In the genomic region with DNA sequence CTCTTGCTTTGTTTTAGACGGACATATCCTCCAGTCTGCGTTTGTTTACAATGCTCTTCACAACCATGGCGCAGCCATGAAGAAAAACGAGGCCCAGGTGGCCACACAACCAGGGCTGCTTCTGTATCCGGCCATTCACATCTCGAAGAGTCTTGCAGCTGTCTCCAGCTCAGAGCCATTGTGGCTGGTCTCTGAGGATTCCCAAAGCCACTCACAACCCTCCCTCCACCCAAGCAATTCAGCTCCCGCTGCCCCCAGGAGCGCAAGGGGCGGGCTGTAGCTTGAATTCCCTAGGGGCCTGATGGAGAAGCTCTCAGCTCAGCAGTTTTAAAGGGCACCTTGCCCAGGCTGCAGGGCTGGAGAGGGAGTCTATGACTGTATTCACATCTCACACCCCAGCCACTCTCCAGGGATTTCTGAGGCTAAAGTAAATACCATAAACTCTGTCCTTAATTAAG, we compare ENCODE assay signal across 8 mouse cellular contexts. TPM values are rescaled to one million over a fixed set of nuclear protein-coding genes. Genes with fewer than 3 reads are reported as not detected.
DNase-seq lines count a peak whose midpoint lies in the region; ATAC-seq and TF ChIP-seq lines count a peak whose summit lies in the region.

No protein-coding gene starts in this region.

- no peak overlapping the region; the same call in 1 of the 2 replicates for H3K27ac ChIP-seq in forebrain, embryonic 14.5 days (ENCODE audit: low read depth, low read length)
- 0 out of 2 replicates have a peak overlapping the region, but pooled peaks have one; percentile 0 for H3K27ac ChIP-seq in heart, embryonic 15.5 days
- peak overlapping the region; percentile 42; the same call in 1 of the 2 replicates for H3K27ac ChIP-seq in kidney, postnatal 0 days
- peak overlapping the region; percentile 78 for H3K27ac ChIP-seq in limb, embryonic 14.5 days (replicated peaks; ENCODE audit: low read depth, low read length)

- no peaks in the 10 kb centered on the region for H3K36me3 ChIP-seq in forebrain, embryonic 14.5 days (ENCODE audit: control insufficient read depth, insufficient read depth, low read length)
- no peaks in the 10 kb centered on the region for H3K36me3 ChIP-seq in heart, embryonic 15.5 days
- no peaks in the 10 kb centered on the region for H3K36me3 ChIP-seq in kidney, postnatal 0 days (ENCODE audit: insufficient read depth, low read length)
- H3K36me3 ChIP-seq in limb, embryonic 14.5 days (ENCODE audit: control insufficient read depth, insufficient read depth, low read length): no peaks in the 10 kb centered on the region

- H3K4me2 ChIP-seq in forebrain, embryonic 14.5 days (ENCODE audit: low read length): peak overlapping the region; percentile 13; the same call in 1 of the 2 replicates
- H3K4me2 ChIP-seq in heart, embryonic 15.5 days: peak overlapping the region; percentile 37
- peak overlapping the region; percentile 35 for H3K4me2 ChIP-seq in kidney, postnatal 0 days (ENCODE audit: low read length)
- peak overlapping the region; percentile 48 for H3K4me2 ChIP-seq in limb, embryonic 14.5 days (replicated peaks; ENCODE audit: low read depth, low read length, severe bottlenecking)

- WGBS in forebrain, embryonic 14.5 days: 3% methylated on average over 9 of the region's 9 CpGs
- WGBS in heart, embryonic 15.5 days: 23% methylated on average over 9 of the region's 9 CpGs
- WGBS in kidney, postnatal 0 days: 13% methylated on average over 9 of the region's 9 CpGs
- whole genome bisulfite sequencing in limb, embryonic 14.5 days: 6% methylated on average over 9 of the region's 9 CpGs

- TF ChIP-seq POLR2A in limb, embryonic 14.5 days (IDR thresholded peaks at IDR 0.05; ENCODE audit: borderline replicate concordance, extremely low read depth, insufficient read depth, insufficient read length): no peak

- peaks cover 18% of the 10 kb centered on the region for H3K4me1 ChIP-seq in forebrain, embryonic 14.5 days (ENCODE audit: control insufficient read depth, insufficient read depth, low read length)
- H3K4me1 ChIP-seq in heart, embryonic 15.5 days (replicated peaks): peaks cover 19% of the 10 kb centered on the region
- peaks cover 6% of the 10 kb centered on the region for H3K4me1 ChIP-seq in kidney, postnatal 0 days (replicated peaks; ENCODE audit: insufficient read depth, low read length)
- H3K4me1 ChIP-seq in limb, embryonic 14.5 days (ENCODE audit: control insufficient read depth, insufficient read depth, low read length): peaks cover 22% of the 10 kb centered on the region

- no peaks in the 10 kb centered on the region for H3K27me3 ChIP-seq in forebrain, embryonic 14.5 days (replicated peaks; ENCODE audit: control insufficient read depth, insufficient read depth, low read length)
- no peaks in the 10 kb centered on the region for H3K27me3 ChIP-seq in heart, embryonic 15.5 days
- H3K27me3 ChIP-seq in kidney, postnatal 0 days (ENCODE audit: insufficient read depth, low read length): no peaks in the 10 kb centered on the region
- no peaks in the 10 kb centered on the region for H3K27me3 ChIP-seq in limb, embryonic 14.5 days (ENCODE audit: control insufficient read depth, insufficient read depth, low read length)

- DNase-seq in 3T3-L1 (ENCODE audit: low read depth, low spot score): peak; percentile 82
- peak; percentile 88 for DNase-seq in ZHBTc4 (ENCODE audit: low read depth, low spot score)
- peak; percentile 66 for DNase-seq in forebrain, embryonic 14.5 days (ENCODE audit: low spot score)
- peak; percentile 78 for DNase-seq in kidney, postnatal 0 days (ENCODE audit: low spot score)
- DNase-seq in limb, embryonic 14.5 days (ENCODE audit: low spot score): peak; percentile 41
- DNase-seq in right cerebral cortex, postnatal 25 days: peak; percentile 61
- DNase-seq in yolk sac, embryonic 10.5 days (ENCODE audit: low spot score): no peak

- no peak overlapping the region for H3K4me3 ChIP-seq in forebrain, embryonic 14.5 days (ENCODE audit: low read depth, low read length)
- H3K4me3 ChIP-seq in heart, embryonic 15.5 days: no peak overlapping the region
- no peak overlapping the region for H3K4me3 ChIP-seq in kidney, postnatal 0 days (replicated peaks; ENCODE audit: low read depth, low read length)
- H3K4me3 ChIP-seq in limb, embryonic 14.5 days (replicated peaks; ENCODE audit: low read length): 0 out of 2 replicates have a peak overlapping the region, but pooled peaks have one; percentile 7

- no peaks in the 10 kb centered on the region for H3K9me3 ChIP-seq in forebrain, embryonic 14.5 days (replicated peaks; ENCODE audit: control insufficient read depth, low read length)
- H3K9me3 ChIP-seq in heart, embryonic 15.5 days (replicated peaks): no peaks in the 10 kb centered on the region
- no peaks in the 10 kb centered on the region for H3K9me3 ChIP-seq in kidney, postnatal 0 days (replicated peaks; ENCODE audit: low read length)
- H3K9me3 ChIP-seq in limb, embryonic 14.5 days (ENCODE audit: control insufficient read depth, low read length): no peaks in the 10 kb centered on the region

- no peak overlapping the region for H3K9ac ChIP-seq in forebrain, embryonic 14.5 days (ENCODE audit: low read length)
- H3K9ac ChIP-seq in heart, embryonic 15.5 days: no peak overlapping the region
- H3K9ac ChIP-seq in kidney, postnatal 0 days (ENCODE audit: low read depth, low read length): no peak overlapping the region
- peak overlapping the region; percentile 34 for H3K9ac ChIP-seq in limb, embryonic 14.5 days (ENCODE audit: low read depth, low read length, severe bottlenecking)

- peak; percentile 73 for ATAC-seq in forebrain, embryonic 14.5 days
- no peak; the same call in 1 of the 2 replicates for ATAC-seq in heart, embryonic 15.5 days (replicated peaks; ENCODE audit: insufficient number of reproducible peaks, insufficient read depth, low FRiP score, low read depth)
- 0 out of 2 replicates have a peak, but pooled peaks have one; percentile 46 for ATAC-seq in kidney, postnatal 0 days (replicated peaks; ENCODE audit: low FRiP score, low read depth)
- peak; percentile 72; the same call in 1 of the 2 replicates for ATAC-seq in limb, embryonic 14.5 days (ENCODE audit: low FRiP score, low read depth)

- no peak for TF ChIP-seq CTCF in kidney, postnatal 0 days (IDR thresholded peaks at IDR 0.05; ENCODE audit: low read depth)

RNA-seq across cellular contexts. Expression of gene Sgk1, which starts 41.5 kb away (rescaled TPM):
- polyA plus RNA-seq in forebrain, embryonic 14.5 days (2014; fragmentation: Nextera tagmentation; extraction: Ambion mirVana): 26.1 and 33.8 TPM in 2 replicates
- polyA plus RNA-seq in heart, embryonic 15.5 days (2015; fragmentation: Nextera tagmentation; extraction: Ambion mirVana): 29.8 and 31.6 TPM in 2 replicates
- polyA plus RNA-seq in kidney, postnatal 0 days (2015; fragmentation: Nextera tagmentation; extraction: Ambion mirVana): 142 and 150 TPM in 2 replicates
- 33.4 and 45.0 TPM in 2 replicates for polyA plus RNA-seq in limb, embryonic 14.5 days (2012; rRNA removed)
- polyA plus RNA-seq in limb, embryonic 14.5 days (2014; fragmentation: Nextera tagmentation; extraction: Ambion mirVana): 39.9 and 47.7 TPM in 2 replicates
